Mouse (Mus musculus): ENCODE results near the gene Pias4. TPM values are rescaled to one million over a fixed set of nuclear protein-coding genes. Genes with fewer than 3 reads are reported as not detected.
"Not testable (repeated sequence)": the region's sequence is repeated elsewhere in the genome, so short reads cannot be mapped to it uniquely, and the experiment has no call there.

The Pias4 gene
- polyA plus RNA-seq (2015; fragmentation: Nextera tagmentation; extraction: Ambion mirVana), result 52.2 and 61.2 TPM in 2 replicates

DNA sequence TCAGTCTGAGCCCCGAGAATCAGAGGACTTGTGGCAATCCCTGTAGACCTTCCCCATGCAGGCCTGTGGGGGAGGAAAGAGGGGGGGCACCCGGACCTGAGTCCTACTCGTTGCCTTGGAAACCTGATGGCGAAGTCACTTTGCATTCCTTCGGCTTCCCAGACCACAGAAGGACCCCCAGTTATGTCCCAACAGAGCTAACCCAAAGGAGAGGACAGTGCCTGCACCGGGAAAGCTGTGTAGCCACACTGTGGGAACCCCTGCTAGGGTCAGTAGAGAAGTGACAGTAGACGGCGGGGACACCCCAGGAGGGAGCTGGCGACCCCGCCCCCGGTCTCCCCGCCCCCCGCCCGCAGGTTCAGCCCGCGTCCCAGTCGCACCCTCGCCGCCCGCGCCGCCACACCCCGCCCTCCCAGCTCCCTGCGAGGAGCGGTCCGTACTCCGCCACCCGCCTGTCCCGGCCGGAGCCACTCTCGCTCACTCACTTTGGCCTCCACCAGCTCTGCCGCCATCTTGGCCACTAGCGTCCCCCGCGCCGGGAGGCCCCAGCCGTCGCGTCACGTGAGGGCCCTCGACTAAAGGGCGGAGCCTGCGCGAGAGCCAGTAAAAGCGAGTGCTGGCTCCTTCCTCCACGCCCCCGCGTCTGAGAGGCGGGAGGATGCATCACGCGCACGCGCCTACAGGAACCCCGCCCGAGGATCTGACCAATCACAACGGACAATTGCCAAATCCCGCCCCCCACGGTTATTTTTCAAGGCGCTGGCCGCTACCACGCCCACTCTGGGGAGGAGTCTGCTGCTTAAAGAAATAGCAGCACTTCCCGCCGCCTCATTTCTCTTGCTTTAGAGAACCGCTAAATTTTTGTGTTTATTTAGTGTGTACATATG is at the start of gene Pias4:
Pias4 (minus strand) TSS at position 724 of the 887 bp plus-strand sequence.
- peak; percentile 91 for ATAC-seq (ENCODE audit: low FRiP score, low read depth)
- Histone ChIP-seq H3K27me3 (no peaks in the 10 kb centered on the region), H3K4me1 (replicated peaks) (peaks cover 42% of the 10 kb centered on the region), H3K4me2 (peak within 1 kb of the TSS; percentile 87), H3K27ac (replicated peaks) (peak within 1 kb of the TSS; percentile 79), H3K36me3 (peaks cover 10% of the 10 kb centered on the region), H3K9ac (peak within 1 kb of the TSS; percentile 73), H3K9me3 (no peaks in the 10 kb centered on the region), H3K4me3 (peak within 1 kb of the TSS; percentile 76)
- under 1% methylated on average over 61 of the region's 64 CpGs for WGBS

DNA sequence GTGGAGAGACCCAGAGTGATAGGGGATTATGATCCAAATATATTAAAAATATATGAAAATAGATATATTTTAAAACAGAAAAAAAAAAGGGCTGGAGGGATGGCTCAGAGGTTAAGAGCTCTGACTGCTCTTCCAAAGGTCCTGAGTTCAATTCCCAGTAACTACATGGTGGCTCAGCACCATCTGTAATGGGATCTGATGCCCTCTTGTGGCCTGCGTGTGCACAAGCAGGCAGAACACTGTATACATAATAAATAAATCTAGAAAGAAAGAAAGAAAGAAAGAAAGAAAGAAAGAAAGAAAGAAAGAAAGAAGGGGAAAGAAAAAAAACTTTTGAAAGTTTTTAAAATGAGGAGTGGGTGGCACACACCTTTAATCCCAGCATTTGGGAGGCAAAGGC is 49.5 kb upstream of the Pias4 start:
- 24% methylated on average over 1 of the region's 1 CpGs for WGBS
- H3K27me3 ChIP-seq; H3K4me3 ChIP-seq; H3K4me1 ChIP-seq (replicated peaks); H3K27ac ChIP-seq (replicated peaks); H3K9ac ChIP-seq; H3K4me2 ChIP-seq; ATAC-seq (ENCODE audit: low FRiP score, low read depth); H3K9me3 ChIP-seq: not testable (repeated sequence)
- H3K36me3 ChIP-seq, result peaks cover 85% of the 10 kb centered on the region

DNA sequence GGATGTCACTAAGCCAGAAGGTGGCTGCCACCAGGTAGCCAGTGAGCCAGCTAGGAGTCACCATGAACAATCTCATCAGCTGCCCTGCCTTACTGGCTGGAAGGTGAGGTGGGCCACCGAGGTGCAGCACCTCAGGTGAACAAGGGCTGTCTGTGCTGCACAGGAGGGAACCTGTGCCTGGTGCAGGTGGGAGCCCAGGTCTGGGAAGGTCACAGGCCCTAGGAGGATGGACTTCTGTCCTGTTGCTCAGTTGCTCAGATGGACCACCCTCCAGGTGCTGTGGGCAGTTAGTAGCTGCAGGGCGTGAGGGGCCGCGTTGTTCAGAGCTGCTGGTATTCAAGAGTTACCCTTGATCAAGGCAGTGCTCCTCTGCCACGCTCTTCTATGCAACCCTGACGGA is 49.1 kb upstream of the Pias4 start:
- 87% methylated on average over 6 of the region's 6 CpGs for WGBS
- Histone ChIP-seq H3K27ac (replicated peaks) (no peak overlapping the region), H3K27me3 (no peaks in the 10 kb centered on the region), H3K4me3 (no peak overlapping the region), H3K9ac (no peak overlapping the region), H3K36me3 (peaks cover 85% of the 10 kb centered on the region), H3K4me1 (replicated peaks) (no peaks in the 10 kb centered on the region), H3K4me2 (no peak overlapping the region), H3K9me3 (no peaks in the 10 kb centered on the region)
- no peak for ATAC-seq (ENCODE audit: low FRiP score, low read depth)

DNA sequence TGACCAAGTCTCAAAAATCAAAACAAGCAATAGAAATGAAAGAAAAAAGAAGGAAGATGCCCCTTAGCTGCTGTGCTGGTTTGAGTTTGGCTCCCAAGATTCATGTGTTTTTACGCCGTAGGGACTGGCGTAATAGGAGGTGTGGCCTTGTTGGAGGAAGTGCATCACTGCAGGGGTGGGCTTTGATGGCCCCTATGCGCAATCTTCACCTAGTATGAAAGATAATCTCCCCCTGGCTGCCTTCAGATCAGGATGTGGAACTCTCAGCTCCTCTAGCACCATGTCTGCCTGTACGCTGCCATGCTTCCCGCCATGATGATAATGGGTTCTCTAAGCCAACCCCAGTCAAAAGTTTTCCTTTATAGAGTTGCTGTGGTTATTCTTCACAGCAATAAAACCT is 48.5 kb upstream of the Pias4 start:
- WGBS, result 92% methylated on average over 6 of the region's 6 CpGs

DNA sequence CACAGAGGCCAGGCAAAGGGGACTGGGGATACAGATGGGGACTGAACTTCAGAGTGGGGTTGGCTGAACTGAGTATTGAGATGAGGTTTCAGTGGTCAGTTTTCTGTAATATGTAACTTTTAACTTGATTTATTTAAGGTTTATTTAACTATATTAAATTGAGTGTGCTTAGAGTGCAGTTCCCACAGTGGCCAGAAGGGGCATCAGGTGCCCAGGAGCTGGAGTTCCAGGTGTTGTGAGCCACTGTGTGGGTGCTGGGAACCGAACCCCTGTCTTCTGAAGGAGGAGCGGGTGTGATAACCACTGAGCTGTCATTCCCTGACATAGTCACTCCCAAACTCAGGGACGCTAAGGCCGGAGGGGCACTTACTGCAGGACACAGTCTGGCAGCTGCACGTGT is 42.4 kb upstream of the Pias4 start:
- no peaks in the 10 kb centered on the region for H3K4me1 ChIP-seq (replicated peaks)
- H3K4me2 ChIP-seq, result no peak overlapping the region
- H3K36me3 ChIP-seq, result peaks cover 91% of the 10 kb centered on the region
- ATAC-seq (ENCODE audit: low FRiP score, low read depth), result no peak
- H3K9ac ChIP-seq, result no peak overlapping the region
- no peaks in the 10 kb centered on the region for H3K9me3 ChIP-seq
- H3K27ac ChIP-seq (replicated peaks), result no peak overlapping the region
- WGBS, result 97% methylated on average over 5 of the region's 5 CpGs
- no peaks in the 10 kb centered on the region for H3K27me3 ChIP-seq
- H3K4me3 ChIP-seq, result no peak overlapping the region

More for the DNA sequence above, 48.5 kb upstream of the Pias4 start:
- no peaks in the 10 kb centered on the region for H3K27me3 ChIP-seq
- no peak overlapping the region for H3K4me2 ChIP-seq
- H3K36me3 ChIP-seq, result peaks cover 86% of the 10 kb centered on the region
- H3K4me1 ChIP-seq (replicated peaks), result no peaks in the 10 kb centered on the region
- no peak overlapping the region for H3K27ac ChIP-seq (replicated peaks)
- H3K9ac ChIP-seq, result no peak overlapping the region
- ATAC-seq (ENCODE audit: low FRiP score, low read depth), result no peak
- no peak overlapping the region for H3K4me3 ChIP-seq
- H3K9me3 ChIP-seq, result no peaks in the 10 kb centered on the region

DNA sequence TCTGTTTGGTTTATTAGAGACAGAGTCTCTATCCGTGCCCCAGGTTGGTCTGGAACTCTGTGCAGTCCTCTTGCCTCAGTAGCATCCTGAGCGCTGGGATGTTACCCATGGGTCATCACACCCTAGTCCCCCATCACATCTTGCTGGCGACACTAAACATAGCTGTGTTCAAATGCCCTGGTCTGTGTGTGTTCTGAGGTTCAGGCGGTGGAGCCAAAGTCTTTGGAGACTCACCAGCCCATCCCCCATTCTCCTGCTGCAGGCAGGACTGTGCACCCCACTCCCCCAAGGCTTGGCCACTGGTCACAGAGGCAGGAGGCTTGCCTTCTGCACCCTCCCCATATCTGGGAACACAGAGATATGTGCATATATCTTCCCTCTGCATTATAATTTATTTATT is 36.4 kb upstream of the Pias4 start:
- peak; percentile 20; the same call in 1 of the 2 replicates for ATAC-seq (ENCODE audit: low FRiP score, low read depth)
- Histone ChIP-seq H3K27ac (replicated peaks) (no peak overlapping the region; the same call in 1 of the 2 replicates), H3K9ac (no peak overlapping the region), H3K27me3 (no peaks in the 10 kb centered on the region), H3K4me3 (no peak overlapping the region), H3K36me3 (peaks cover 34% of the 10 kb centered on the region), H3K4me2 (no peak overlapping the region), H3K4me1 (replicated peaks) (no peaks in the 10 kb centered on the region), H3K9me3 (no peaks in the 10 kb centered on the region)
- WGBS, result 69% methylated on average over 4 of the region's 4 CpGs

DNA sequence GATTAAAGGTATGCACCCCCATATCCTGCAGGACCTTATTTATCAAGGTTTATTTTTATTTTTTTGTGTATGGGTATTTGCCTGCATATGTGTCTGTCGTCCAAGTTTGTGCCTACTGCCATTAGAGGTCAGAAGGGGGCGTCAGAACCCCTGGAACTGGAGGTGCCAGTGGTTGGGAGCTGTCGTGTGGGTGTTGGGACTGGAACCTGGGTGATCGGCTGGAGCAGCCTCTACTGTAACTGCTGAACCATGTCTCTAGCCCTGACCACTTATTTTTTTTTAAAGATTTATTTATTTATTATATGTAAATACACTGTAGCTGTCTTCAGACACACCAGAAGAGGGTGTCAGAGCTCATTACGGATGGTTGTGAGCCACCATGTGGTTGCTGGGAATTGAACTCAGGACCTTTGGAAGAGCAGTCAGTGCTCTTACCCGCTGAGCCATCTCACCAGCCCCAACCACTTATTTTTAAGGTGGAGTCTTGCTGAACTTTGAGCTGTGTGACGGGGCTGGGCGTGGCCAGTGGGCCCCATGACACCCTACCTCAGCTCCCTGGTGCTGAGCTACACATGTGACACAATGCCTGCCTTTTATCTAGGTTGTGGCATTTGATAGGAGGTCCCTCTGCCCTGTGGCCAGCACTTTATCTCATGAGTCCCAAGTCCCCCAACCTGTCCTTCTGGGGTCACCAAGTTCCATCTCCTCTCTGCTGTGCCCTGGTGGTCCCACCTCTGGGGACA is 35.4 kb upstream of the Pias4 start:
- Histone ChIP-seq H3K4me1 (replicated peaks) (no peaks in the 10 kb centered on the region), H3K9me3 (no peaks in the 10 kb centered on the region), H3K4me2 (no peak overlapping the region), H3K4me3 (no peak overlapping the region), H3K27me3 (no peaks in the 10 kb centered on the region), H3K9ac (no peak overlapping the region), H3K27ac (replicated peaks) (no peak overlapping the region), H3K36me3 (peaks cover 26% of the 10 kb centered on the region)
- ATAC-seq (ENCODE audit: low FRiP score, low read depth), result peak; percentile 28; the same call in 1 of the 2 replicates
- 67% methylated on average over 8 of the region's 8 CpGs for WGBS

DNA sequence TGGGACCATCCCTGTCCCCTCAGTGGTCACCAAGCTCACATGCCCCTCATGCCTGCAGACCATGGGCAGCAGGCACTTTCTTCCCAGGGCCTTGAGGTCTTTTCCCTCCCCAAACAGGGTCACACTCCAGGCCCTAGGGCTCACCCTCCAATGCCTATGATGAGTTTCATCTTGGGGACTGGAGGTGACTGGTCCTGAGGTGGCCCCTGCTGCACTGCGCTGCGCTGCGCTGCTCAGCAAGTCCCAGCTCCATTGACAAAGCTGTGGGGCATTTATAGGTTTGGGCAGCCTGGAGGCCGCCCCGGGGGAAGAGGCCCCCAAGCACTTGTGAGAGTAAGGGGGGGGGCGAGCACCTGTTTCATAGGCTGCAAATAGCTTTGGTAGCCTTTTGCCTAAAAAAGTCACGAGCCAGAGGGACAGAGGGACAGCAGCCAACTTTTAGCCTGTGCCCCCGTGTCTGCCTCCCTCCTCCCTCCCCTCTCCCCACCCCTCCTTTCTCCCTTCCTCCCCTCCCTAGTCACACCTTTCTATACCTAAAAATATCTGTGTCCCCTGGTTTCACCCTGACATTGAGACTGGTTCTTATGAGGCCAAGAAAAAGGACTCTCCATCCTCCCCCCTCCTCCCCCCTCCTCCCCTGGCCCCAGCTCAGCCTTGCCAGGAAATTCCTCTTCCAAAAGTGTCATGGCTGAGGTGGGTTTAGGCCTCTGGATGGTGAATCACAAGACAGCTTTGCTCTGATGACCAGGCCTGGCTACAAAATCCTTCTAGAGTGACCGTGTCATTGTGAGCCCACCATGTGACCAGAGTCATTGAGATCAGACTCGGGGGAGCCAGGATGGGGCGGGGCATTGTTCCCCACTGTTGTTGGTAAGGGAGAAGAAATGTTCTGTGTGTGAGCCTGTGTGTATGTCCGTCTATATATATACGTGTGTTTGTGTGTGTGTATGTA is 34.4 kb upstream of the Pias4 start, which contains the start of gene Nmrk2:
Nmrk2 (minus strand) TSS at position 245 of the 952 bp plus-strand sequence.
- 58% methylated on average over 13 of the region's 13 CpGs for WGBS
- Histone ChIP-seq H3K9me3 (no peaks in the 10 kb centered on the region), H3K9ac (no peak within 1 kb of the TSS), H3K27me3 (peaks cover 6% of the 10 kb centered on the region; the same call in 1 of the 2 replicates), H3K27ac (replicated peaks) (no peak within 1 kb of the TSS), H3K4me3 (no peak within 1 kb of the TSS), H3K36me3 (peaks cover 18% of the 10 kb centered on the region), H3K4me1 (replicated peaks) (no peaks in the 10 kb centered on the region), H3K4me2 (no peak within 1 kb of the TSS)
- no peak for ATAC-seq (ENCODE audit: low FRiP score, low read depth)

DNA sequence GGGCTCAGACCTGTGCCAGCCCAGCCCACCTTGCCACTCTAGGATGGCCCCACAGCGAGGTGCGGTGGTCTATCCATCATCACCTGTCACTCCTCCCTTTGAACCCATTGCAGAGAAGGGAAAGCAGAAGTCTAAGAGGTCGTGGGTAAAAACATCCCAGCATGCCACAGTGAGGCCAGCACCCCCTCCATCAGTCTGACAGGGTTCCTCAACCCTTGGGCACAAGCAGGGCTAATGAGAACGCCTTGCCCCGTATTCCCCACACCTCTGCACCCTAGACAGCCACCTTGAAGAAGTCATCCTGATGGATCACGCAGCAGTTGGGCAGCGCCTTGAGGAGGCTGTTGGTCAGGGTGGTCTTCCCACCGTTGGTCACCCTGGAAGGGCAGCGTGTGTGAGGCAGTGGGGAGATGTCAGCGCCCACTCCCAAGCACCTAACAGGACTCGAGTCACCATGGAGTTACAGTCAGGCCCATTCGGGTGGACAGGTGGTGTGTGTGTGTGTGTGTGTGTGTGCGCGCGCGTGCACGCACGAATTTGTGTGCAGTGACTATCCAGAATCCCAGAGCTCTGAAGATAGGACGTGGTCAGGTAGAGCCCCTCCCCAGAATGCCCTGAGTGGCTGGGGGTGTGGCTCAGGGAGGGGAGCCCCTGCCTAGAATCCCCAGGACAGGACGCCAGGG is 33.0 kb upstream of the Pias4 start:
- ATAC-seq (ENCODE audit: low FRiP score, low read depth), result no peak
- H3K4me3 ChIP-seq, result no peak overlapping the region
- H3K9ac ChIP-seq, result no peak overlapping the region
- peaks cover 6% of the 10 kb centered on the region for H3K36me3 ChIP-seq
- WGBS, result 80% methylated on average over 20 of the region's 20 CpGs
- H3K4me1 ChIP-seq (replicated peaks), result no peaks in the 10 kb centered on the region
- H3K27ac ChIP-seq (replicated peaks), result no peak overlapping the region
- H3K27me3 ChIP-seq, result peaks cover 15% of the 10 kb centered on the region
- no peaks in the 10 kb centered on the region for H3K9me3 ChIP-seq
- no peak overlapping the region for H3K4me2 ChIP-seq

DNA sequence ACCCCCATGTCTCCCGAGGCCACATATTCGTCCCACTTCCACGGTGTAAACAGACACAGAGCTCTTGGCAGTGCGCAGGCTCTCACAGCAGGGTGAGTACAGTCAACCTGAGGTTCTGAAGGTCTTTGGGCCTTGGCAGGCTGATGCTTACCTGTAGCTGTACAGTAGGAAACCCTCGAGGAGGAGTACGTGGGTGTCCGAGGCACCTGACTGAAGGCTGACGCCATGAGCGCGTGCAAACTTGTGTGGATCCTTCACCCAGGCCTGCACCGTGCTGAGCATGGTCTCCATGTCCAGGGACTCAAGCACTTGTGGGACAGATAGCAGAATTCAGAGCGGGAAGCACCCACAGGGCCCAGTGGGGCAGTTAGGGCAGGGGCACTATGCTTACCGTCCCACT is 32.4 kb upstream of the Pias4 start:
- H3K36me3 ChIP-seq, result 0 out of 2 replicates have a peak, but pooled peaks cover 2% of the 10 kb centered on the region
- no peak overlapping the region for H3K4me2 ChIP-seq
- H3K9me3 ChIP-seq, result no peaks in the 10 kb centered on the region
- H3K9ac ChIP-seq, result no peak overlapping the region
- H3K27me3 ChIP-seq, result peaks cover 21% of the 10 kb centered on the region
- H3K27ac ChIP-seq (replicated peaks), result no peak overlapping the region
- no peaks in the 10 kb centered on the region for H3K4me1 ChIP-seq (replicated peaks)
- 89% methylated on average over 13 of the region's 13 CpGs for WGBS
- ATAC-seq (ENCODE audit: low FRiP score, low read depth), result no peak
- H3K4me3 ChIP-seq, result no peak overlapping the region

DNA sequence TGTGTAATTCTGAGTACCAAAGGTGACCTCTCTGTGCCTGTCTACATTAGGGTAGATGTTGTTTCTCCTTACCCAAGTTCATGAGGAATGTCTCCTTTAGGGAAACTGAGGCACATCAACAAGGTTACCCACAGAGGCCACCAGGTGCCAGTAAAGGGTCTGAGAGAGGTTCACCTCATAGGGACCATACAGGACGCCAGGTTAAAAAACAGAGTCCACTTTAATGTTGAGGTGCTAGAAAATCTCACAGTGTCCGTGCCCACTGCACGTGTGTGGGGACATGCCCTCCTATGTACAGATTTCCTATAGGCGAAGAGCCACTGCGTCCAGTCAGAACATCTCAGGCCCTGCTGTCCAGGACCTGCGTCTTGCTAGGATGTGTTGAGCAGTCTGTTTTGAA is 31.3 kb upstream of the Pias4 start:
- peaks cover 27% of the 10 kb centered on the region for H3K27me3 ChIP-seq
- H3K4me2 ChIP-seq, result no peak overlapping the region
- peaks cover 8% of the 10 kb centered on the region for H3K4me1 ChIP-seq (replicated peaks)
- no peak overlapping the region for H3K9ac ChIP-seq
- H3K36me3 ChIP-seq, result no peaks in the 10 kb centered on the region
- no peak overlapping the region for H3K27ac ChIP-seq (replicated peaks)
- WGBS, result 88% methylated on average over 6 of the region's 6 CpGs
- no peaks in the 10 kb centered on the region for H3K9me3 ChIP-seq
- H3K4me3 ChIP-seq, result no peak overlapping the region
- no peak for ATAC-seq (ENCODE audit: low FRiP score, low read depth)
